Mouse (Mus musculus) B cell, adult (primary cell): ENCODE results near the gene Cckar. TPM values are rescaled to one million over a fixed set of nuclear protein-coding genes. Genes with fewer than 3 reads are reported as not detected.

ENCODE experiments used
- total RNA-seq: library from RNA; stranded (reverse); gene quantifications from 4 replicates; pipeline ENCODE4 v1.2.4, GENCODE M21; 2023; ENCODE audit not compliant: inconsistent age

Gene Cckar
- total RNA-seq, result not detected in 4 replicates

GRCm38 (mm10) chr5:53707235-53708177 is at the start of gene Cckar:
Gene Cckar, minus strand, starts transcription at chr5:53707705.

Other genes with a start within 250 kb of the Cckar start
- 23.4 to 32.7 TPM (median 29.3 TPM) in 4 replicates for gene Rbpj, start 241.6 kb downstream of the Cckar start, total RNA-seq
- gene Tbc1d19, start 101.9 kb upstream of the Cckar start, total RNA-seq, result 4.3 to 5.7 TPM (median 5.0 TPM) in 4 replicates